Mouse (Mus musculus): ENCODE measurements around the gene Mettl7b. TPM values are rescaled to one million over a fixed set of nuclear protein-coding genes. Genes with fewer than 3 reads are reported as not detected.

Gene Mettl7b
- polyA plus RNA-seq, 1 experiment from 2014 or later: 0.10 TPM

GRCm38 (mm10) chr10:128917400-128917799 lies 43.4 kb downstream of the Mettl7b start:
- 89% methylated on average over 6 of the region's 6 CpGs for WGBS
- H3K36me3 ChIP-seq (ENCODE audit: insufficient read depth, low read length): peaks cover 19% of the 10 kb centered on the region
- no peak for DNase-seq (ENCODE audit: low spot score)

GRCm38 (mm10) chr10:128916665-128917064 lies 44.1 kb downstream of the Mettl7b start:
- no peak for TF ChIP-seq EP300 (IDR thresholded peaks at IDR 0.05)
- no peak for TF ChIP-seq CTCF (IDR thresholded peaks at IDR 0.05)
- Histone ChIP-seq H3K27me3 (replicated peaks; ENCODE audit: insufficient read depth, low read length) (no peaks in the 10 kb centered on the region), H3K4me1 (ENCODE audit: insufficient read depth, low read depth, low read length) (no peaks in the 10 kb centered on the region), H3K9ac (replicated peaks; ENCODE audit: low read depth) (no peak overlapping the region), H3K36me3 (ENCODE audit: insufficient read depth, low read length) (peaks cover 19% of the 10 kb centered on the region), H3K27ac (ENCODE audit: low read length) (no peak overlapping the region), H3K4me2 (replicated peaks; ENCODE audit: low read depth, low read length) (no peak overlapping the region), H3K4me3 (ENCODE audit: low read depth, low read length) (no peak overlapping the region), H3K9me3 (ENCODE audit: low read length) (no peaks in the 10 kb centered on the region)
- 92% methylated on average over 3 of the region's 3 CpGs for WGBS
- no peak for DNase-seq (ENCODE audit: low spot score)
- no peak for ATAC-seq

More at GRCm38 (mm10) chr10:128917400-128917799, 43.4 kb downstream of the Mettl7b start:
- Histone ChIP-seq H3K9ac (replicated peaks; ENCODE audit: low read depth) (no peak overlapping the region), H3K27ac (ENCODE audit: low read length) (no peak overlapping the region), H3K9me3 (ENCODE audit: low read length) (no peaks in the 10 kb centered on the region), H3K4me1 (ENCODE audit: insufficient read depth, low read depth, low read length) (0 out of 2 replicates have a peak, but pooled peaks cover 5% of the 10 kb centered on the region), H3K4me3 (ENCODE audit: low read depth, low read length) (no peak overlapping the region), H3K27me3 (replicated peaks; ENCODE audit: insufficient read depth, low read length) (no peaks in the 10 kb centered on the region), H3K4me2 (replicated peaks; ENCODE audit: low read depth, low read length) (no peak overlapping the region)
- TF ChIP-seq CTCF (IDR thresholded peaks at IDR 0.05) (no peak), EP300 (IDR thresholded peaks at IDR 0.05) (no peak)
- no peak for ATAC-seq

GRCm38 (mm10) chr10:128915550-128915949 lies 45.2 kb downstream of the Mettl7b start:
- Histone ChIP-seq H3K9ac (replicated peaks; ENCODE audit: low read depth) (no peak overlapping the region), H3K36me3 (ENCODE audit: insufficient read depth, low read length) (peaks cover 19% of the 10 kb centered on the region), H3K9me3 (ENCODE audit: low read length) (no peaks in the 10 kb centered on the region), H3K4me1 (ENCODE audit: insufficient read depth, low read depth, low read length) (no peaks in the 10 kb centered on the region), H3K27ac (ENCODE audit: low read length) (no peak overlapping the region), H3K4me2 (replicated peaks; ENCODE audit: low read depth, low read length) (no peak overlapping the region), H3K27me3 (replicated peaks; ENCODE audit: insufficient read depth, low read length) (no peaks in the 10 kb centered on the region), H3K4me3 (ENCODE audit: low read depth, low read length) (no peak overlapping the region)
- ATAC-seq (no peak), DNase-seq (ENCODE audit: low spot score) (no peak)
- WGBS: 86% methylated on average over 2 of the region's 2 CpGs
- no peak for TF ChIP-seq EP300 (IDR thresholded peaks at IDR 0.05)
- peak; percentile 50 for TF ChIP-seq CTCF (IDR thresholded peaks at IDR 0.05)

- H3K9ac ChIP-seq (replicated peaks; ENCODE audit: low read depth): no peak overlapping the region
- peaks cover 6% of the 10 kb centered on the region; the same call in 1 of the 2 replicates for H3K4me1 ChIP-seq (ENCODE audit: insufficient read depth, low read depth, low read length)
- DNase-seq (ENCODE audit: low spot score) (no peak), ATAC-seq (no peak)
- no peak overlapping the region for H3K4me2 ChIP-seq (replicated peaks; ENCODE audit: low read depth, low read length)
- no peaks in the 10 kb centered on the region for H3K9me3 ChIP-seq (ENCODE audit: low read length)
- H3K36me3 ChIP-seq (ENCODE audit: insufficient read depth, low read length): peaks cover 16% of the 10 kb centered on the region
- WGBS: 84% methylated on average over 12 of the region's 12 CpGs
- H3K4me3 ChIP-seq (ENCODE audit: low read depth, low read length): no peak overlapping the region
- TF ChIP-seq CTCF (IDR thresholded peaks at IDR 0.05): no peak
- TF ChIP-seq EP300 (IDR thresholded peaks at IDR 0.05): no peak
- no peaks in the 10 kb centered on the region for H3K27me3 ChIP-seq (replicated peaks; ENCODE audit: insufficient read depth, low read length)
- no peak overlapping the region for H3K27ac ChIP-seq (ENCODE audit: low read length)
Observed at GRCm38 (mm10) chr10:128913696-128914095, 47.1 kb downstream of the Mettl7b start.

- Histone ChIP-seq H3K4me3 (ENCODE audit: low read depth, low read length) (no peak overlapping the region), H3K27me3 (replicated peaks; ENCODE audit: insufficient read depth, low read length) (no peaks in the 10 kb centered on the region), H3K4me1 (ENCODE audit: insufficient read depth, low read depth, low read length) (peaks cover 6% of the 10 kb centered on the region; the same call in 1 of the 2 replicates), H3K4me2 (replicated peaks; ENCODE audit: low read depth, low read length) (no peak overlapping the region), H3K27ac (ENCODE audit: low read length) (no peak overlapping the region), H3K9ac (replicated peaks; ENCODE audit: low read depth) (no peak overlapping the region), H3K9me3 (ENCODE audit: low read length) (no peaks in the 10 kb centered on the region), H3K36me3 (ENCODE audit: insufficient read depth, low read length) (peaks cover 16% of the 10 kb centered on the region)
- DNase-seq (ENCODE audit: low spot score) (peak; percentile 91), ATAC-seq (peak; percentile 10; the same call in 1 of the 2 replicates)
- 7% methylated on average over 5 of the region's 5 CpGs for WGBS
- no peak; the same call in 1 of the 2 replicates for TF ChIP-seq EP300 (IDR thresholded peaks at IDR 0.05)
- peak; percentile 98 for TF ChIP-seq CTCF (IDR thresholded peaks at IDR 0.05)
Observed at GRCm38 (mm10) chr10:128913219-128913618, 47.6 kb downstream of the Mettl7b start.

- no peak for ATAC-seq
- Histone ChIP-seq H3K9me3 (ENCODE audit: low read length) (no peaks in the 10 kb centered on the region), H3K4me1 (ENCODE audit: insufficient read depth, low read depth, low read length) (peaks cover 6% of the 10 kb centered on the region; the same call in 1 of the 2 replicates), H3K27ac (ENCODE audit: low read length) (no peak overlapping the region), H3K27me3 (replicated peaks; ENCODE audit: insufficient read depth, low read length) (no peaks in the 10 kb centered on the region), H3K4me2 (replicated peaks; ENCODE audit: low read depth, low read length) (no peak overlapping the region), H3K4me3 (ENCODE audit: low read depth, low read length) (no peak overlapping the region), H3K9ac (replicated peaks; ENCODE audit: low read depth) (no peak overlapping the region), H3K36me3 (ENCODE audit: insufficient read depth, low read length) (peaks cover 13% of the 10 kb centered on the region)
- TF ChIP-seq CTCF (IDR thresholded peaks at IDR 0.05) (no peak), EP300 (IDR thresholded peaks at IDR 0.05) (no peak)
- DNase-seq (ENCODE audit: low spot score): no peak
- WGBS: 68% methylated on average over 4 of the region's 4 CpGs
Observed at GRCm38 (mm10) chr10:128912791-128913190, 48.0 kb downstream of the Mettl7b start.

- DNase-seq (ENCODE audit: low spot score): no peak
- Histone ChIP-seq H3K9me3 (ENCODE audit: low read length) (no peaks in the 10 kb centered on the region), H3K4me2 (replicated peaks; ENCODE audit: low read depth, low read length) (no peak overlapping the region), H3K9ac (replicated peaks; ENCODE audit: low read depth) (no peak overlapping the region), H3K27me3 (replicated peaks; ENCODE audit: insufficient read depth, low read length) (no peaks in the 10 kb centered on the region), H3K4me1 (ENCODE audit: insufficient read depth, low read depth, low read length) (peaks cover 6% of the 10 kb centered on the region; the same call in 1 of the 2 replicates), H3K4me3 (ENCODE audit: low read depth, low read length) (no peak overlapping the region), H3K36me3 (ENCODE audit: insufficient read depth, low read length) (peaks cover 9% of the 10 kb centered on the region), H3K27ac (ENCODE audit: low read length) (no peak overlapping the region)
- no peak for ATAC-seq
- no peak for TF ChIP-seq CTCF (IDR thresholded peaks at IDR 0.05)
- TF ChIP-seq EP300 (IDR thresholded peaks at IDR 0.05): no peak
- 81% methylated on average over 4 of the region's 4 CpGs for WGBS
Observed at GRCm38 (mm10) chr10:128912268-128912667, 48.5 kb downstream of the Mettl7b start.
